Mouse (Mus musculus) E14TG2a.4 (cell line): ENCODE measurements around the gene Bace2.

Source experiments
- H3K27me3 ChIP-seq: 2 replicates; pipeline ENCODE4 v1.6.1; 2014; ENCODE audit warnings: low read length, control low read depth; ENCODE audit not compliant: insufficient read depth
- H3K36me3 ChIP-seq: 2 replicates; pipeline ENCODE4 v1.6.1; 2014; ENCODE audit warnings: low read length, control low read depth; ENCODE audit not compliant: insufficient read depth
- H3K4me1 ChIP-seq: replicated peaks from 2 replicates; pipeline ENCODE4 v1.6.1; 2014; ENCODE audit warnings: low read depth, low read length, control low read depth
- H3K4me3 ChIP-seq: replicated peaks from 2 replicates; pipeline ENCODE4 v1.5.1; 2014; ENCODE audit warnings: mild to moderate bottlenecking, low read length
- H3K9me3 ChIP-seq: 2 replicates; pipeline ENCODE4 v1.6.1; 2014; ENCODE audit warnings: low read length, control low read depth
- CTCF ChIP-seq: conservative IDR thresholded peaks from 2 replicates; pipeline ENCODE4 v1.5.1; 2014; ENCODE audit warnings: low read length
- NANOG ChIP-seq: IDR thresholded peaks from 2 replicates; pipeline ENCODE4 v1.6.1; 2014; ENCODE audit warnings: borderline replicate concordance, low read length, mixed read lengths
- POU5F1 ChIP-seq: IDR thresholded peaks from 2 replicates; pipeline ENCODE4 v1.6.1; 2014; ENCODE audit warnings: low read length, borderline replicate concordance

Gene Bace2

GRCm38 (mm10) chr16:97467993-97468791, 111.7 kb downstream of the Bace2 start:
- TF ChIP-seq NANOG, result no peak
- no peaks in the 10 kb centered on the region for H3K4me1 ChIP-seq
- H3K27me3 ChIP-seq, result no peaks in the 10 kb centered on the region
- no peaks in the 10 kb centered on the region for H3K36me3 ChIP-seq
- H3K9me3 ChIP-seq, result no peaks in the 10 kb centered on the region
- H3K4me3 ChIP-seq, result no peak overlapping the region

GRCm38 (mm10) chr16:97474671-97475070, 118.1 kb downstream of the Bace2 start:
- Histone ChIP-seq H3K36me3 (no peaks in the 10 kb centered on the region), H3K27me3 (no peaks in the 10 kb centered on the region), H3K9me3 (no peaks in the 10 kb centered on the region), H3K4me1 (no peaks in the 10 kb centered on the region), H3K4me3 (no peak overlapping the region)
- TF ChIP-seq CTCF (no peak), NANOG (no peak), POU5F1 (no peak)

GRCm38 (mm10) chr16:97475581-97475980, 119.0 kb downstream of the Bace2 start:
- no peaks in the 10 kb centered on the region for H3K27me3 ChIP-seq
- H3K9me3 ChIP-seq, result no peaks in the 10 kb centered on the region
- H3K4me1 ChIP-seq, result no peaks in the 10 kb centered on the region
- no peaks in the 10 kb centered on the region for H3K36me3 ChIP-seq
- H3K4me3 ChIP-seq, result no peak overlapping the region
- TF ChIP-seq NANOG (no peak), CTCF (no peak), POU5F1 (no peak)

- H3K4me3 ChIP-seq, result no peak overlapping the region
- TF ChIP-seq NANOG, result no peak
- no peaks in the 10 kb centered on the region for H3K4me1 ChIP-seq
- no peaks in the 10 kb centered on the region for H3K27me3 ChIP-seq
- no peaks in the 10 kb centered on the region for H3K9me3 ChIP-seq
- H3K36me3 ChIP-seq, result no peaks in the 10 kb centered on the region
These were observed 120.0 kb downstream of the Bace2 start for GRCm38 (mm10) chr16:97476524-97476923.

- no peak for TF ChIP-seq POU5F1
- Histone ChIP-seq H3K4me1 (no peaks in the 10 kb centered on the region), H3K36me3 (no peaks in the 10 kb centered on the region), H3K9me3 (no peaks in the 10 kb centered on the region), H3K27me3 (no peaks in the 10 kb centered on the region), H3K4me3 (no peak overlapping the region)
These were observed 122.1 kb downstream of the Bace2 start for GRCm38 (mm10) chr16:97478655-97479054.

- no peaks in the 10 kb centered on the region for H3K36me3 ChIP-seq
- peaks cover 12% of the 10 kb centered on the region for H3K4me1 ChIP-seq
- no peaks in the 10 kb centered on the region for H3K27me3 ChIP-seq
- no peak for TF ChIP-seq NANOG
- no peak for TF ChIP-seq CTCF
- TF ChIP-seq POU5F1, result no peak
- no peaks in the 10 kb centered on the region for H3K9me3 ChIP-seq
- H3K4me3 ChIP-seq, result no peak overlapping the region
These were observed 135.8 kb downstream of the Bace2 start for GRCm38 (mm10) chr16:97492369-97492768.
